Mouse (Mus musculus) natural killer cell, adult 2 months (primary cell): Measurements from ENCODE around the gene Polr1d.

Experiments used
- DNase-seq, 2 experiments: peaks; one replicate each; pipeline ENCODE4 v3.0.0; 2022; ENCODE audit warnings: low spot score in 2 of 2

Polr1d gene

DNA sequence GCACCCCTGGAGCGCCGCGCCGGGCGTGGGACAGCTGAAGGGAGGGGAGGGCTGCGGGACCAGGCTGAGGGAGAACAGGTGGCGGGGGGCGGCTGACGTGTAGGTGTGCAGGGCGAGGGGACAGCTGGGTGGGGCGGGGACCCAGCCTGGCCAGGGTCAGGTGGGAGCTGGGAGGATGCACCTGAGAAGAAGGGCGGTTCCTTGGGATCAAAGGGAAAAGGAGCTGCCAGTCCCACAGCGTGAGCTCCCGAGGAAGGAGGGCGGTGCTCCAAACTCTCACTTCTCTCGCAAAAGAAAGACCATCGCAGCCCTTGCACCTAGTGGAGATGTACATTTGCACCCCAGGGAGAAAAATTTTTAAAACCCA is at the start of gene Polr1d:
TSS of gene Polr1d (plus strand) at position 252 of the 367 bp plus-strand sequence.
- no peak for DNase-seq

DNA sequence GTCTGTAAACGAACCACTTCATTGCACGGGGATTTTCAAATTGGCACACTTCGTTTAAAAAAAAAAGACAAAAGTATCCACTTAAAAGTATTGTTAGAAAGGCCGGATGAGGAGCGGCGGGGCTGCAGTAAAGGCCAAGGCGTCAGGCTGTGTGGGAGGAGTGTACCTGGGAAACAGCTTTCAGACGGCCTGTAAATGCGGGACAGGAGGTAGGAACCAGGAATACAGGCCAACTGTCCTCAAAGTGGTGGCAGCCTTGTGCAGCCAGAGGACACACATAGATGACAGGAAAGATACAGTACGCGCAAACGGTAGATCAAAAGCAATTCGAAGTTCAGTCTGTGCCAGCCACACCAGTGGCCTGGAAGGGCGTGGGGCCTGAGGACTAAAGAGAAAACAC is 45.6 kb upstream of the Polr1d start:
- DNase-seq: no peak

DNA sequence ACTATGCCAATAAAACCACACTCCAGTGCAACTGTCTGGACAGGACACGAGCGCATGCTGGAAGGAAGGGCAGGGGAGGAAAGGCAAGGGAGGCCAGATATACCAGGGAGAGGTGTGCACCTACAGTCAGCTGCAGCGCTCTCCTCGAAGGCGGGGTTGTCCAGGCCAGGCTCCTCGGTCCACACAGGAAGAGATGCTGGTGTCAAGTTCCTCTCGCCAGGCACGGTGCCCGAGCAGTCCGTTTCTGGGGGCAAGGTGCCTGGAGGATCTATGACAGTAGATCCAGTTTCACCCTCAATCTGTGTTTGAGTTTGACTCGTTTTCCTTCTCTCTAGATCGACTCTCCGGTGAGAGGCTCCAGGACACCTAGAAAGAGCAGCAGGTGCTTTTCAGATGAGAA is 43.7 kb upstream of the Polr1d start:
- no peak for DNase-seq

DNA sequence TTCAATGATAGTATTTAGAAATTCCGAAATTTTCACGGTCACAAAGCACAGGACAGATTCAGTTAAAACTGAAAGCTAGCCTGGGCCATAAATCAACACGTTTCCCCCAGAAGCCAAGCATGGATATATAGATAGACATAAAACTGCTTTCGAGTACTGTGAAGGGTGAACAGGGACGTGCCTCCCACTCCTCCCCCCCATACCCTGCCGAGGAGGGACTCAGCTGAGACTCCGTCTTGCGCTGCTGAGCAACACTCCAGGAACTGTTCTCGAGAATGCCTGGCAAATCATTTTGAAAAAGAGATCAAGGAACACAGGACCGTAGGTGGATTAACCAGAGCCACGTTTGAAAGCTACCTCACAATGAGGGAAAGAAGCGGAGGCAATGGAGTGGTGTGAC is 42.6 kb upstream of the Polr1d start:
- DNase-seq: no peak

DNA sequence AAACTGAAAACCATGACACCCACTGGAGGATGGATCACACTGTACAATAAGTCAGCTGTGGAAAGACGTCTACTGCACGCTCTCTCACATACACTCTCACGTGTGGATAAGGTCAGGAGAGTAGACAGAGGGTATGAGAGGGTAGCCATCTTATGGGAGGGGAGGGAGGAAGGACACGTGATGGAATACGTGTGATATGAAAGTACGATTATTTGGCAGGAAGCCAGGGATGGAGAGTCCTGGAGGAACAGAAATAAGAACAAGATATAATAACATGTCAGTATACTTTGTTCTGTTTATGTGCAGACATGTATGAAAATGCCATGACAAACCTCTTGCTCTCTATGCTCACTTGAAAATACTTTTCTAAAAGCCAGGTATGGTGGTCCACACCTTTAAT is 41.5 kb upstream of the Polr1d start:
- DNase-seq: no peak

DNA sequence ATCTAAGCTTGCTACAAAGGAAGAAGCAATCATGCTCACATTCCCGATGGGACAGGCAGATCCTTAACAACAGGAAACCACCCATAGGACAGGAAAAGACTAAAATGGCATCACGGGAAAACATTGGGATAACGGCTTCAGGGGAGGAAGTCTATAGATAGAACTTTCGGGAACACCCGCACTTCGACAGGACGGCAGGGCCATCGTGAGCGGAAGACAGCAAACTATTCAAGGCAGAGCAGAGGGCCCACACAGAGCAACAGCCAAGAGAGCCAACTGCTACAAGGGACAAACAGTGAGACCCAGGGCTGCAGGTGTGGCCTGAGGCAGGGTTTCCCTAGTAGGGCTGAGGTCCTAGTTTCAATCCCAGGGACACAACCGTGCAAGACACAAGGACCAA is 40.8 kb upstream of the Polr1d start:
- DNase-seq: no peak

DNA sequence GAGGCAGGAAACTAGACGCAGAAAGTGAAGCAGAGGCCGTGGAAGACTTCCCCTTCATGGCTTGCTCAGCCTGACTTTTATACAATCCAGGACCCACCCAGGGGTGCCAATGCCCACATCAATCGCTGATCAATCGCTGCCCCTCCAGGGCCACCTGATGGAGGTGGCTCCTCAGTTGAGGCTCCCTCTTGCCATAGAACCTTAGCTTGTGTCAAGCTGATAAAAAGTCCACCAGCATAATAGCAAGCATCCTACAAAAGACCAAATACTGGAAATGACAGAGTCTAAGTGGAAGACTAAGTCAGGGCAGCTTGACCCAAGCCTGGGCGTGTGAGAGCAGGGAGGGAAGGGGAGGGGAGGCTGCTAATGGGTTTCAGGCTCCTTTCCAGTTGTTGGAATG is 40.2 kb upstream of the Polr1d start:
- DNase-seq: no peak

DNA sequence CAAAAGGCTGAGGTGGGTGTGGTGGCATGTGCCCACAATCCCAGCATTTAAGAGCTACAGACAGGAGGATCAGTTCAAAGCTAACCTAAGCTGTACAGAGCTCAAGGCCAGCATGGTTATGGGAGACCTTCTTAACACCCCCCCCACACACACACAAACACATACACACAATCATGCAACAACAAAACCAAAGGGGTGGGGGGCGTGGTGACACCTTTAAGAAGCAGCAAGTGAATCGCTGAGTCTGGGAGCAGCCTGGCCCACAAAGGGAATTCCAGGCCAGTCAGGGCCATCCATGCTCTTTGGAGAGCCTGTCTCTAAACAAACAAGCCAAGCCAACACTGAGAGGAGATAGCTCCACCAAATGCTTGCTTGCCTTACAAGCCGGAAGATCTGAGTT is 39.2 kb upstream of the Polr1d start:
- no peak for DNase-seq

DNA sequence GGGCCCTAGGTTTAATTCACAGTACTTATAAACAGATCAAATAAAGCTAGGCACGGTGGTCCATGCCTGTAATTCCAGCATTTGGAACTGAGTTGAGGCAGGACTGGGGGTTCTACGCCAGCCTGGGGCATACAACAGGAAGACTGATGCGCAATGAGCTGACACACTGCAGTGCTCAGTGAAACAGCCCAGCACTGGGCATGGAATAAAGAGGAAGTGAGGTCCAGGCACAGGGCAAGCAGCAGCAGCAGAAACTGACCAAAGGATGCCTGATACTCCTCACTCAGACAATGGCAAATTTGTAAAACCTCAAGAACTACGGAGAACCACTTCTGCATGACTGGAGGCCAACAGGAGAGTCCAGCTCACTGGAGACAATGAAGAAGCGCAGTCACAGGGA is 37.5 kb upstream of the Polr1d start:
- no peak for DNase-seq

DNA sequence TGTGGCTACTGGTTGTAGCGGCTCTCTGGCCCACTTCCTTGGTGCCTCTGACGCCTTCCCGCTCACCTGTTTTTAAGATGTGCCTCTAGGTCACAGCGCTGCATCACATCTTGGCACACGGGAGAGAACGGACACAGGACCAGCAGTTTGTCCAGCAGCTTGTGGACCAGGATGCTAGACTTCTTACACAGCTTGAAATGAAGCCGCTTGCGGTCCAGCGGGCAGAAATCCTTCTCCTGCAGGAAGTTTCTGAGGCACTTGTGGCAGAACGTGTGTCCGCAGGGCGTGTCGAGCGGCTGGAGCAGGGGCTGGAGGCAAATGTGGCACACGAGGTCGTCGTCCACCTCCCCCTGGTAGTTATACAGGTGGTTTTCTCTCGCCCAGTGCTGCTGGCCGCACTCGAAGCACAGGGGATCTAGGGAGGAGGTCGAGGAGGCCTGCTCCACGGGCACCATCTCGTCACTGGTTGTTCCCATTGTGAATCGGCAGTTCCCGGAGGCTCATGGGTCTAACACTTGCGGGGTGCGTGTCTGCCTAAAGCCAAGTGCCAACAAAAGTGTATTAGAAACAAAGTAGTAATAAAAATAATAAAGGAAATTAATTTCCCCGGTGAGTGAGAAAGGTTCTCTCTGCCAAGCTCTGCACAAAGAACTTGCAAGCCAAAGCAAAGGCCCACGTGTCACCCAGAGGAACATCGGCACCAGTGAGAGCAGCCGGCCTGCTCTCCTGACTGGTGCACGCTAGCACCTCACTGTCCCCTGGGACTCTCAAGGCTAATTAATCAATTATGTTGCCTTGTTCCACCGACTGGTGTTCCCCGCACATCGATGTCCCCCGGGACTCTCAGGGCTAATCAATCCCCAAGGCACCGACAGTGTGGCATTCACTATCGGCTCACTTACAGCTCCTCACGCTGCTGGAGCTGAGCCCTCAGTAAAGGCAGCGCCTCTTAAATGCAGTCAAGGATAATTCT is 34.6 kb upstream of the Polr1d start:
- no peak for DNase-seq

DNA sequence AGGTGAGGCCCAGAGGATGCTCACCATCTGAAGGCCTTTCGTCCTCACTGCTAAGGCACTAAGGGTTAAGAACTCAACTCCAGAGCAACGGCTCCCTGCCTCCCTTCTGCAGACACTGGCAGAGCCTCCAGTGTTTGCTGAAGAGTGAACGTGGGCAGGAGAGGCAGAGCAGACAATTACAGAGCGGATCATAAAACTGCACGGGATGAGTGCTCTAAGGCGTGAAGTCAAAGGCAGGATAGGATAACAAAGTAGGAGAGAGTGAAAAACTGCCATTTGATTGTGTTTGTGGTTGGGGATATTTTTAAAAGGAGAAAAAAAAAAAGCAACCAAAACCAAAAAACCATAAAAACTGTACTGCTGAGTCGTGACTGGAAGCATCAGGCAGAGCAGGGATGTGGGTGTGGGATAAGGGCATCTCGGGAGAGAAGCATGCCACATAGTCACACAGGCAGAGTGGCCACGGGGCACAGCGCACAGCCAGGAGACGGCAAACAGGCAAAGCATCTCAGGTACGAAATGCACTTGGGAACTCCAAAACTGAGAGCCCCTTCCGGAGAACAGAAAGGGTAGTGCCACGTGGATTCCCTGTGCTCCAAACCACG is 33.5 kb upstream of the Polr1d start:
- no peak for DNase-seq

DNA sequence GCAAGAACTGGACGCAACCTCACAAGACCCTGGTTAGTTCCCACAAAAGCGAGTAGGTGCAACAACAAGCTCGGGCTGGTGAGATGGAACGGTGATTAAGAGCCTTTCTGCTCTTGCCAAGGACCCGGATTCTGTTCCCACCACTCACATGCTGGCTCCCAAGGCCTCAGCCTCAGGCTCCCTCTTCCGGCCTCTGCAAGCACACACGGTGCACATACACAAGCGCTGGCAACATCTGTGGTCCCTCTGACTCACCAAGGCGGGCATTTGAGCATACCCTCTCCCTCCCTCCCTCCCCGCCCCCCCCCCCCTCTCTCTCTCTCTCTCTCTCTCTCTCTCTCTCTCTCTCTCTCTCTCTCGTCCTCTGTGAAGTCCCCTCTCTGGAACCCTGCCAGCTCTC is 31.5 kb upstream of the Polr1d start:
- DNase-seq: no peak

DNA sequence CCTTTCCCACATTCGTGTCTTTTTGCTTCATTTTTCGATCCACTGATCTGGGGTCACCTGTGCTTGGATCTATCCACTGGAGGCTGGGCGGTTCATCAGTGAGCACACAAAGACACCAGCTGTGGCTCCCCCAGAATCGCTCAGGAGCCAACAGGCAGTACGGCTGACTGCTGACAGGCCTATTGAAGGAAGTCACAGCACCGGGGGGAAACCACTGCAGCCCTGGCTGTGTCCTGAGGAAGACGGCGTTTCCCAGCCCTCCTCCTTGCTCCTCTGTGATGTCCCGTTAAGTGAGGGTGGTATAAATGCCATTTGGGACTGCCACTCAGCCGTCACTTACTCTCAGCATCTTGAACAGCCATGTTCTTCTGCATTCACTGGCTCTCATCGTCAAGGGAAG is 30.9 kb upstream of the Polr1d start:
- DNase-seq: no peak

DNA sequence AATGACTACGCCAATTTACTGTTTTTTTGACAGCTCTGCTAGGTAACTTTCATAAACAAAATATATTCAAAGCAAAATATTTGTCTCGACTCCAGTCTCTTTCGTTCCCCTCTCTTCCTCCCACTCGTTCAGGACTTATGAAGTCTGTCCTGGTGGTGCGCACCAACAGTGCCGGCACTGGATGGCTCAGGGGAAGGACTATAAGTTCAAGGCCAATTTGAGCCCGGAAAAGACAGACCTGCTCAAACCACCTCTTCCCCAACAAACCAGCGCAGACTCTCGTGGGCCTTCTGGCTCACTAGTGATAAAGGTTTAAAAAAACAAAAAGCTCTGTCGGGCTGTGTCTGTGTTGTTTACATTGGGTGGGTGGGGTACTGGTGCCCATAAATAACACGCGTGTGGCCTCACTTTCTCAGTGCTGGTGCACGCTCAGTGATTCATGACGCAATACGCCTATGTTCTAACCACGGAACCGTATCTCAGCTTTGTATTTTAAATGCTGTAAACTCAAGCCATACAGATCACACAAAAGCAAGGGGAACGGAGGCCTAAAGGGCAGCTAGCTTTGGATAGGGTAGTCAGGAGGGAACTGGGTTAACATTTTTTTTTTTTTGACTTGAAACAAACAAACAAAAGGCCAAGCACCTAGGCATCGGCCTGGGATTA is 27.2 kb upstream of the Polr1d start:
- peak in 1 of 2 experiments; percentile 38 for DNase-seq

DNA sequence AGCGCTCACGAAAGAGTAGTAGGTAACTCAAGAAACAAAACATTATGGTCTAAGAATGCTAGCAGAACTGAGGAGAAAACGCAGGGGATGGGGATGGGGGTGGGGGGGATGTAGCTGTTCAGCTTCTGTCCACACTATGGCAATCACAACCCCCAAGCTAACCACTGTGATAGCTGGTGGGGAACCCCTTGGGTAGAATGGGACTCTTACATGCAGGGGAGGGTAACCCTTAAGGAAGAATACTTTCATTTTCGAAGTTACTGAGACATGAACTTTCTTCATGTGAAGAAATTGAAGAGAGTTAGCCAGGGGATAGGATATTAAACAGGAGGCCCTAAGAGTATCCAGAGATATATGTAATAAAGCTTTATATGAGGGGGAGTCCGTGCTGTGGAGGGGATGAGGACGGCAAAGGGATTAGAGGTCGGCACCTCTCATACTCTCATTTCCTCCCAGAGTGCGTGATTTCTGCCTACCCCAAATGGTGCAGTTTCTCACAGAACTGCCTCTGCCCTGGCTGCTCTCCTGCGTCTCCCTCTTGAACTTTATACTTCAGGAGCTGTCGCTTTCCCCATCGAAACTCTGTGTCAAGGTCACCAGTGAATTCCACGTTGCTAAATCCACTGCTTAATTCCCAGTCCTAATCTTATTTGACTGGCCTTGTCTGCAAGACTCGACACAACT is 25.9 kb upstream of the Polr1d start:
- peak; percentile 33 to 47 for DNase-seq

DNA sequence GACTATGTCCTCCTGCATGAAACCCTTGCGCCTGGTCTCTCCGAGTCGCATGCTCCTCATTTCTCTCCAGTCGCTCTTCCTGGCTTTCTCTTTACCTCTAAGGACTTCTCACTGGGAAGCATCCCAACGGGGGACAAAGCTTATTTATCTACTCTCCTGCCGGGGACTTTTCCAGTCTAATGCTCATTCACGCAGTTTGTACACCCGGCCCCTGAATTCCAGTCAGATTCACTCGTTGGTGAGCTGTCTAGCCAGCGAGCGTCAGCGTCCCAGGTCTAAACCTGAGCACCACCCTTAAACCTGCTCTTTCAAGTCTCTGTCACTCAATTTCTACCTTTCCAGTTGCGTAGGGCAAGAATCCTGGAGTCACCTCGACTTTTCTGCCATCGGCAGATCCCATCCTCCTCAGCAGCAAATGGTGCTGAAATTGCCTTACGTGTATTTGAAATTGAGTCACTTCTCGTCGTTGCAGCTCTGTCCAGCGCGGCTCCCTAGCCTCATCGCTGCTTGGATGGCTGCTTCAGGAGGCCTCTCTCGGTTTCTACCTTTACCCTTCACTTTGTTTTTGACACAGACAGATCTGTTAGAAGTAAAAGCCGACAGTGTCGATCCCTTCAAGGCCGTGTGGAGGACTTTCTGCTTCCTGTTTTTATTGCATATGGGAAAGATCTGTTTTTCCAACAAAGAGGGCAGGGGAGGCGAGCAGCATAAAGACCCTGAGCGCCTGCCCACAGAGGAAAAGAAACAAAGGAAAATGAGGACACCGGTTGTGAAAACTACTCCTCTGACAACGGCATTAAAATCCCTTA is 25.1 kb upstream of the Polr1d start:
- no peak for DNase-seq

DNA sequence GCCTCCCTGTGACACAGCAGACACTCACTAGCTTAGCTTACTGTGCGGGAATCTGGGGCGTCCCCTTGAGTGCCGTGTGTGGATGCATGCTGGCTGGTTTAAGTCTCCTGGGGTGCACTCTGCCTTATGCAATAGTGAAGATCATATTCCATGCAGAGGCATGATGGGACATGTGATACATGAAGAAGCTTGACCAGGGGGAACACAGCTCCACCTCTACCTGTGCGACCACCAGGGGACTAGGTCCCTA is 24.6 kb upstream of the Polr1d start:
- no peak for DNase-seq

DNA sequence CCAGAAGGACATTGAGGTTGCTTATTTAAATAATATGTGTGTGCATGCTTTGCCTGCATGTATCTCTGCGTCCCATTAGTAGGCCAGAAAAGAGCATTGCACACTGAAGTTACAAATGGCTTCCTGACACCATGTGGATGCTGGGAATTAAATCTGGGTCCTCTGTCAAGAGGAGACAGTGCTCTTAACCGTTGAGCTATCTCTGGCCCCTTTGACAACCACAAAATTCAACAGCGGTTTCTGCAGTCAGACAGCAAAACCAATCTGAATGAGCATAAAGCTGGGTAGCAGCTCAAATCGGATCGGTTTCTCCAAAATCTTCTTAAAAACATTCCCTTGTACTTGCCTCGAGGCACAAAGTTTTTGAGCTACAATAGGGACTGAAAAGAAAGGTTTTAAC is 23.8 kb upstream of the Polr1d start:
- DNase-seq: no peak

DNA sequence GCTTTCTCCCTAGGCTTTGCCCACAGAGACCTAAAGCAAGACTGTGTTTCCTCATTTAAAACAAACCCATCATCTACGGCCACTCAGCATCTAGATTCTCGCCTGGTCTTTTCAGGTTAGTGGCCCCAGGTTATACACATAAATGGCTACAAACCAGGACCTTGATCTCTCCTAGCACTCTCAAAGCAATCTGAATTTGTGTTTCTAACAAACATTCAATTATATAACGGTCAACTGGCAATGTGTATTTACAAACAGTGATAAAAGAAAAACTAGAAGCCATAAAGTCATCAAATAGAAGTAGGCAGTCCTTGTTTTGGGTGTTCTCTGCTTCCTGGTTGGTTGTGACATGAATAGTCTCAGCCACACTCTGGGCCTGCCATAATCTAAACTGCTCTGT is 23.4 kb upstream of the Polr1d start:
- no peak for DNase-seq

DNA sequence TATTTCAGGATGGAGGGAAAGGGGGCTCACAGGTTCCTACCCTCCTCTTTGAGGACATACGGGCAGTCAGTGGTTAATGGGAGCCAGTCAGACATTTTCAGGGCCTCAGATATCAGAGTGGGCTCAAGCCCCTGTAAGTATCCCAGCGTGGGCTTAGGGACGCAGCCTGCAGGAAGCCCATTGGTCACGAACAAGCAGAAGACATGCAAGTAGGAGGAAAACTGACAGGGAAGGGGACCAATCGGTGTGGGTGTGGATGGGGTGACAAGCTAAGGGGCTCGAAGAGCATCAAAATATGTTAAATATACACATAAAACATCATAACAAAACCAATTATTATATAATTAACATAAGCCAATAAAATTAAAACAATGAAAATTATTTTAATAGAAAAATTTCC is 22.5 kb upstream of the Polr1d start:
- no peak for DNase-seq

DNA sequence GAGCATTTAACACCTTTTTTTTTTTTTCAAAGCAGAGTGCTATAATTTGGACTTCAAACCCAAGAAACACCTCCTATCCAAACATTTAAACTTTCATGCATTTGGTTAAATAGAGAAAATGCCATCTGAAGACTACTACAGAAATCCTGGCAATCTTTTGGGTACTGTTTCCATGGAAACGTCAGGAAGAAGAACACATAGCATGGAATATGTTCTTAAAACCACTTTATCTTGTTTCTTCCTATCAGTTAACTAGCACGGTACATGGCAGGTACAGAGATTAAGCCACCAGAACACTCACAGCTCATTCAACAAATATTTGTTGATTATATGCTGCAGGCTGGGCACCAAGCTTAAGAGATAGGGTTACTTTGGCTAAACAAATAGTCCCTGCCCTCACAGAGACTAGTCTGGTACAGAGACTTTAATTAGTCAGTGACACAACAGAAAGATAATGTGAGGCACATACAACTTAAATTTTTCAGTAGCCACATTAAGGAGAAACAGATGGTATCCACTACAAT is 22.0 kb upstream of the Polr1d start:
- DNase-seq: no peak
